Mouse (Mus musculus) hindbrain, embryonic 11.5 days (tissue): ENCODE measurements around the gene Foxc2. TPM values are rescaled to one million over a fixed set of nuclear protein-coding genes. Genes with fewer than 3 reads are reported as not detected.

ENCODE experiments used
- ATAC-seq: fragments of 200-750 bp; cut with Nextera tagmentation; 2 replicates; pipeline ENCODE4 v1.8.0; 2017; ENCODE audit warnings: mild to moderate bottlenecking, moderate TSS enrichment, moderate library complexity; ENCODE audit not compliant: low FRiP score
- DNase-seq: peaks from one replicate; pipeline ENCODE4 v3.0.0-alpha.2; 2015; ENCODE audit warnings: low spot score
- H3K27ac ChIP-seq: fragments of 300-500 bp; sonication (generic); 2 replicates; pipeline ENCODE4 v1.5.1; 2014; ENCODE audit warnings: mild to moderate bottlenecking, low read depth, low read length
- H3K27me3 ChIP-seq: fragments of 300-500 bp; sonication (generic); 2 replicates; pipeline ENCODE4 v1.6.1; 2014; ENCODE audit warnings: mild to moderate bottlenecking, low read length, moderate library complexity, mixed read lengths; ENCODE audit not compliant: control insufficient read depth, insufficient read depth
- H3K36me3 ChIP-seq: fragments of 300-500 bp; sonication (generic); 2 replicates; pipeline ENCODE4 v1.6.1; 2014; ENCODE audit warnings: mild to moderate bottlenecking, low read length, moderate library complexity, mixed read lengths; ENCODE audit not compliant: control insufficient read depth, insufficient read depth
- H3K4me1 ChIP-seq: fragments of 300-500 bp; sonication (generic); replicated peaks from 2 replicates; pipeline ENCODE4 v1.6.1; 2014; ENCODE audit warnings: low read length, mixed read lengths; ENCODE audit not compliant: control insufficient read depth, insufficient read depth
- H3K4me2 ChIP-seq: fragments of 300-500 bp; sonication (generic); replicated peaks from 2 replicates; pipeline ENCODE4 v1.6.1; 2014; ENCODE audit warnings: mild to moderate bottlenecking, low read depth, low read length
- H3K4me3 ChIP-seq: fragments of 300-500 bp; sonication (generic); 2 replicates; pipeline ENCODE4 v1.5.1; 2014; ENCODE audit warnings: low read depth, low read length
- H3K9ac ChIP-seq: fragments of 300-500 bp; sonication (generic); 2 replicates; pipeline ENCODE4 v1.6.1; 2014; ENCODE audit warnings: low read depth, low read length
- H3K9me3 ChIP-seq: fragments of 300-500 bp; sonication (generic); 2 replicates; pipeline ENCODE4 v1.6.1; 2016; ENCODE audit warnings: low read length; ENCODE audit not compliant: control insufficient read depth
- WGBS: fragments of 180-500 bp; shearing (Covaris S2); extraction: QIAGEN DNeasy Blood & Tissue Kit; methylation state at CpG from one replicate; pipeline ENCODE4 v1.1.7; 2014; 5-methylcytosine and 5-hydroxymethylcytosine counted together
- polyA plus RNA-seq: library from polyadenylated mRNA; unstranded; fragments of >200 nt; fragmentation: Nextera tagmentation; extraction: Ambion mirVana; gene quantifications from 2 replicates; pipeline ENCODE4 v1.2.1, GENCODE M21; 2014

The Foxc2 gene
- polyA plus RNA-seq, 1 experiment from 2014 or later = 8.0 TPM

DNA sequence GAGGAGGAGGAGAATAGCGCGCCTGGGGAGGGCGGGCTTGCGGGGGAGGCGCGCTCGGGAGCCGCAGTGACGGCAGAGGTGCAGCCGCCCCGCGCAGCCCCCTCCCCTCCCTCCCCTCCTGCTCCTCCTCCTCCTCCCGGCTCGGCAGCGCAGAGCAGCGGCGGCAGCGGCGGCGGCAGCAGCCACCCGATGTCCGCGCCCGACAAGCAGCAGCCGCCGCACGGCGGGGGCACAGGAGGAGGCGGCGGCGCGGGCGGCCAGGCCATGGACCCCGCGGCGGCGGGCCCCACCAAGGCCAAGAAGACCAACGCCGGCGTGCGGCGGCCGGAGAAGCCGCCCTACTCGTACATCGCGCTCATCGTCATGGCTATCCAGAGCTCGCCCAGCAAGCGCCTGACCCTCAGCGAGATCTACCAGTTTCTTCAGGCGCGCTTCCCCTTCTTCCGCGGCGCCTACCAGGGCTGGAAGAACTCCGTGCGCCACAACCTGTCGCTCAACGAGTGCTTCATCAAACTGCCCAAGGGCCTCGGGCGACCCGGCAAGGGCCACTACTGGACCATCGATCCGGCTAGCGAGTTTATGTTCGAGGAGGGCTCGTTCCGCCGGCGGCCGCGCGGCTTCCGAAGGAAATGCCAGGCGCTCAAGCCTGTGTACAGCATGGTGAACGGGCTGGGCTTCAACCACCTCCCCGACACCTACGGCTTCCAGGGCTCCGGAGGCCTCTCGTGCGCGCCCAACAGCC lies 31.6 kb upstream of the Foxc2 start, which contains the start of gene Foxf1:
Gene Foxf1, plus strand, starts transcription at position 177 of the 742 bp plus-strand sequence.
- H3K9ac ChIP-seq = 0 out of 2 replicates have a peak within 1 kb of the TSS, but pooled peaks have one; percentile 7
- under 1% methylated on average over 54 of the region's 83 CpGs for WGBS

DNA sequence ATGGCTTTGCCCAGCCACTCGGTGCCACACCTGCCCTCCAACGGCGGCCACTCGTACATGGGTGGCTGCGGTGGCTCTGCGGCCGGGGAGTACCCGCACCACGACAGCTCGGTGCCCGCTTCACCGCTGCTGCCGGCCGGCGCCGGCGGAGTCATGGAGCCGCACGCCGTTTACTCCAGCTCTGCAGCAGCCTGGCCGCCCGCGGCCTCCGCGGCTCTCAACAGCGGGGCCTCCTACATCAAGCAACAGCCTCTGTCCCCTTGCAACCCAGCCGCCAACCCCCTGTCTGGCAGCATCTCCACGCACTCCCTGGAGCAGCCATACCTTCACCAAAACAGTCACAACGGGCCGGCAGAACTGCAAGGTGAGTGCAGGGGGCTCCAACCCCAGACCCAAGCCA lies 31.0 kb upstream of the Foxc2 start:
- no peak for ATAC-seq
- H3K4me1 ChIP-seq = peaks cover 16% of the 10 kb centered on the region
- peaks cover 96% of the 10 kb centered on the region for H3K27me3 ChIP-seq
- peak overlapping the region; percentile 84; the same call in 1 of the 2 replicates for H3K4me2 ChIP-seq
- no peaks in the 10 kb centered on the region for H3K36me3 ChIP-seq
- H3K27ac ChIP-seq = no peak overlapping the region
- H3K9me3 ChIP-seq = no peaks in the 10 kb centered on the region
- WGBS = 6% methylated on average over 30 of the region's 30 CpGs
- H3K4me3 ChIP-seq = peak overlapping the region; percentile 37
- H3K9ac ChIP-seq = 0 out of 2 replicates have a peak overlapping the region, but pooled peaks have one; percentile 7
- peak; percentile 59 for DNase-seq

More for the DNA sequence above, 31.6 kb upstream of the Foxc2 start, which contains the start of gene Foxf1:
- peak within 1 kb of the TSS; percentile 37 for H3K4me3 ChIP-seq
- H3K36me3 ChIP-seq = no peaks in the 10 kb centered on the region
- H3K27me3 ChIP-seq = peaks cover 96% of the 10 kb centered on the region
- no peaks in the 10 kb centered on the region for H3K9me3 ChIP-seq
- DNase-seq (peak; percentile 70), ATAC-seq (no peak)
- H3K27ac ChIP-seq = no peak within 1 kb of the TSS
- peak within 1 kb of the TSS; percentile 84 for H3K4me2 ChIP-seq
- H3K4me1 ChIP-seq = peaks cover 14% of the 10 kb centered on the region

DNA sequence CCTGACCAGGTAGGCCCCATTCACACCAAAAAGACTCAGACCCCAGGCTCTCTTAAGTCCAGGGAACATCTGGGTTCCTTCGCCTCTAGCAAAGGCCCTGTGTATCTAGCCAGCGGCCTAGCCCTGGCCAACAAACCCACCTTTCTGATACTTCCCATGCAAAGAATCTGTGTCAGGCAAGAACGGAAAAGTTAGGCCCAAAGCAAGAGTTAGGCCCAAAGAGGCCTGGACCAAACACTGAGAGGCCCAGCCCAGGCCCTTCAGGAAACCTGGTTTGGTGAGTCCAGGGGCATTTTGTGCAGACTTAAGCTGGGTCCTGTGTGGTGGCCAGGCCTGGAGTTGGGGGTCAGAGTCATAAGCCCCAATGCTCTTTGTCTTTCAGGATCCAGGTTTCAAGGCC lies 30.4 kb upstream of the Foxc2 start:
- Histone ChIP-seq H3K27ac (no peak overlapping the region), H3K4me1 (peaks cover 16% of the 10 kb centered on the region), H3K9ac (no peak overlapping the region), H3K36me3 (no peaks in the 10 kb centered on the region), H3K4me2 (no peak overlapping the region), H3K27me3 (peaks cover 96% of the 10 kb centered on the region), H3K9me3 (no peaks in the 10 kb centered on the region), H3K4me3 (no peak overlapping the region)
- WGBS = 9% methylated on average over 3 of the region's 3 CpGs
- no peak for ATAC-seq
- no peak for DNase-seq

DNA sequence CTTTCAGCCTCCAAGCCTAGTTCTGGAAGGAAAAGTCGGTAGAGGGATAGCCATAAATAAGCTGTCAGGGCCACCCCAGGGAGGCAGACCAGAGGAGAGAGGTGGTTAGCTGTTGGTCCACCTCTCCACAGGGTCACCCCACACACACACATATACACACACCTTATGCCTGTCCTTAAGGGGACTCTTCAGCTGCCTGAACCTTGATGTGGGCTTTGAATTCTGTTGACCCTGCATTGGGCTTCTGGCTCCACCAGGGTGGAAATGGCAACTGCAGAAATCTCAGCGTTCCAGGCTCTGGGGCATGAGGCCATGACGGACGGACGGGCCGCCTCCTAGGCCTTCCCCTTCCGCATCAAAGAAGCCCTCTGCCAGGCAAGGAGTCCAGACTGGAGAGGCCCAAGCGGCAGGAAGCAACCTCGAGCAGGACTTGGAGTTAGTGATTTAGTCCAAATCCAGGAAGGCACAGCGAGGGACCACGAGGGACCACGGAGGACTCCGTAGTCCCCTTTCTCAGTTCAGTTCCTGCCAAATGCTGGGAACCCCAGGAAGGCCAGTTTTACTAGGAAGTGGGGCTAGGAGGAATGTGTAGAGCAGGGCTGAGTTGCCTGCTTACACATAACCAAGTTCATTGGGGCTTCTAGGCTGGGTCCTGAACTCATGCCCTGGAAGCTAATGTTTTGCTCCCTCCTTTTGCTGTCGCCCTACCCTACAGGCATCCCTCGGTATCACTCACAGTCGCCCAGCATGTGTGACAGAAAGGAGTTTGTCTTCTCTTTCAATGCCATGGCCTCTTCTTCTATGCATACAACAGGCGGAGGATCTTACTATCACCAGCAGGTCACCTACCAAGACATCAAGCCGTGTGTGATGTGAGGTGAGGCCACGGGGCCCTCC lies 29.7 kb upstream of the Foxc2 start:
- Histone ChIP-seq H3K4me2 (no peak overlapping the region), H3K36me3 (no peaks in the 10 kb centered on the region), H3K27me3 (peaks cover 96% of the 10 kb centered on the region), H3K9me3 (no peaks in the 10 kb centered on the region), H3K27ac (no peak overlapping the region), H3K4me1 (peaks cover 16% of the 10 kb centered on the region), H3K4me3 (no peak overlapping the region), H3K9ac (no peak overlapping the region)
- DNase-seq (peak; percentile 50), ATAC-seq (no peak)
- WGBS = 3% methylated on average over 19 of the region's 19 CpGs

DNA sequence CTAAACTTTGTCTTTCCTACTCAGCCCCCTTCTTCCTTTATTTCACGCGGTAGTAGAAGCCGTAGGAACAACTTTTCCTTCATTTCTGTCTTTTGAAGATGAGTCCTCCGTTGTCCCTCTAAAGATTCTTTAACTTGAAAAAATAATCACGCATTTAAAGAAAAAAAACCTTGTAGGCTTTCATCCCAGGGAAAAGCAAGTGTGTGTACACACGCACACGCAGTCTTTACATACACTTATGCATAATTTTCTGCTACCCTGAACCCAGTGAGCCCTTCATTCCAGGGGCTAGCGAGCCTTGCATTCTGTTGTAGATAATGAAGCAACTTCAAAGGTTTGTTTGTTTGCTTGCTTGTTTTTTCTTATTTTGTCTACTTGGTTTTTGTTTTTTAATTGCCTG lies 27.7 kb upstream of the Foxc2 start:
- 2% methylated on average over 8 of the region's 8 CpGs for WGBS
- Histone ChIP-seq H3K4me3 (no peak overlapping the region), H3K9ac (no peak overlapping the region), H3K4me1 (peaks cover 12% of the 10 kb centered on the region), H3K27me3 (peaks cover 96% of the 10 kb centered on the region), H3K27ac (no peak overlapping the region), H3K9me3 (no peaks in the 10 kb centered on the region), H3K4me2 (no peak overlapping the region), H3K36me3 (no peaks in the 10 kb centered on the region)
- ATAC-seq (no peak), DNase-seq (peak; percentile 50)

DNA sequence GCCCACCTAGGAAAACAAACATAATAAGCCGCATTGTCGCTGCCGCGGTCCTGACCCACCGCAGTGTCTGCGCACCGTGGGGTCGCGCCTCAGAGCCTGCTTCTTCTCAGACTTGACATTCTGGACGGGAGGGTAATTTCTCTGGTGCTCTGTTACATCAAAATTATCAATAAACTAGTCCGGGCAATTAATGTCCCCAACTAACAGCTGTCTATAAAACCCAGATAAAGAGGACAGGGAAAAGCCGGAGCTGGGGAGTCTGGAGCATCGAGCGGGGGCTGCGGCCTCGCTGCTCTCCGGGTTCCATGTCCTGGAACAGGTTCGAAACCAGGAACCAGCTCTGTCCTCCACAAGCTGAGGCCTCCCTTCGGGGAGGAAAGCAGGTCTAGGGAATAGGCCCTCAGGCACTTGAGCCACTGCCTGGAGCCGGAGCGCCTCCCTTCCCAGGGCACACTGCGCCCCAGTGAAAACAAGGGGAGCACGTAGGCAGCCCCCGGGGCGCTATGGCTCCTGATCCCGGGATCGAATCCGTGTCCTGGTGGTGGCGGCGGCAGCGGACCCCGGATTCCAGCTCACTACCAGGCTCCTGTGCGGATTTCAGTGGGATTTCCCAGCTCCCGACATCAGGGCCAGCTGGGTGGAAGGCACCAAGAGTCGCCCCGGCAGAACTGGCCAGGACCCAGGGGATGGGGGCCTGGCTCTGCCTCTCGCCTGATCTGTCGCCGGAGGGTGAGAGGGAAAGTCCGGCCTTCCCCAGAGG lies 26.9 kb upstream of the Foxc2 start:
- H3K4me2 ChIP-seq = no peak overlapping the region
- H3K9ac ChIP-seq = no peak overlapping the region
- no peak overlapping the region for H3K27ac ChIP-seq
- H3K9me3 ChIP-seq = no peaks in the 10 kb centered on the region
- H3K27me3 ChIP-seq = peaks cover 92% of the 10 kb centered on the region
- 3% methylated on average over 40 of the region's 40 CpGs for WGBS
- peaks cover 7% of the 10 kb centered on the region; the same call in 1 of the 2 replicates for H3K4me1 ChIP-seq
- DNase-seq (no peak), ATAC-seq (no peak)
- no peaks in the 10 kb centered on the region for H3K36me3 ChIP-seq
- no peak overlapping the region for H3K4me3 ChIP-seq

DNA sequence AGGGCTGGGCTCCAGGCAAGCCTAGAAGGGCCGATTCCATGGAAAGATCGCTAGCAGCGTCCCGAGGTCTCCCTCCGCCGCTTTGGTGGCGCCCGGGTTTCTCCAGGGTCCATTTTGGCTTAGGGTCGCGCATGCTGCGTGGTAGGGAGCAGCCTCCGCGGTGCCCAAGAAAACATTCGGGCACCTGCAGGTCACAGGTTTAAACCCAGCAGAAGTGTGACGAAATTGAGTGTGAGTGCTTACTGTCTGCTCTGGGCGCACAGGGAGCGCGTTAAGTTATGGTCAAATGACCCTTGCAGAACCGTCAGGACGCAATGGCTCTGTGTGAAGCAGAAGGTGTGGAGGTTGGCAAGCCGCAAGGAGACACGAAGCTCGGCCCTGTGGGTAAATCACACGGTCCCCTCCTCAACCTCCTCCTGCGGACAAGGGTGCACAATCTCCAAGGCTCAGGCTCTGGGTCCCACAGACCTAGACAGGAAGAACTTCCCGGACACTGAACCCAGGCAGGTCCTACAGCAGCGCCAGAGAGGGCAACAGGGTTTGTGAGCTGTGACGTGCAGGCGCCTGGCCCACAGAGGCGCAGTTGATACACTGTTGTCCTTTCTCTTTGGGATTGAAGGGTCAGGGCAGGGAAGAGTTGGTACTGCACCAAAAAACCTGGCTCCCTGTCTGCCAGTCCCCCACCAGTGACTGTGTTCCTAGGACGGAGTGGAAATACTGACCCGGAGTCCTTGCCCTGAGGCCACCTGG lies 26.2 kb upstream of the Foxc2 start:
- H3K9me3 ChIP-seq = no peaks in the 10 kb centered on the region
- H3K4me2 ChIP-seq = no peak overlapping the region
- no peaks in the 10 kb centered on the region for H3K36me3 ChIP-seq
- H3K27me3 ChIP-seq = peaks cover 84% of the 10 kb centered on the region
- peak; percentile 44 for DNase-seq
- no peak overlapping the region for H3K9ac ChIP-seq
- no peak for ATAC-seq
- H3K27ac ChIP-seq = no peak overlapping the region
- no peak overlapping the region for H3K4me3 ChIP-seq
- H3K4me1 ChIP-seq = peaks cover 4% of the 10 kb centered on the region; the same call in 1 of the 2 replicates
- 3% methylated on average over 32 of the region's 32 CpGs for WGBS

DNA sequence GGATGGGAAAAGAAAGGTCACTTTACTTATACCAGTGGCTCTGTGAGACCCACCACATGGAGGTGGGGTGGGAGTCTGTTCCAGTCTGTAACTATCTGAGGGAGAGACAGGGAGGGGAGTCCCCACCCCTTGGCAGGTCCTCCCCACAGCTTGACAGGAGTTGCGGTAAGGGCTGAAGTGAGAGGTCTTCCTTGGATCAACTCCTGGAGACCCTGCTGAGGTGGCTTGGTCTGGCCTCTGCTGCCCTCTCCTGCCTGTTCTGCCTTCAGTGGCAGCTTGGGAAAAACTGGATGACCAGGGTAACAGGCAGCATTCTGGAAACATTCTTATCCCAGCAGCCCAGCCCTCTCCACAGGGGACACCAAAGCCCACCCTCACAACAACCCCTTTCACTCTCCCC lies 25.3 kb upstream of the Foxc2 start:
- Histone ChIP-seq H3K27ac (no peak overlapping the region), H3K27me3 (peaks cover 75% of the 10 kb centered on the region), H3K9me3 (no peaks in the 10 kb centered on the region), H3K36me3 (no peaks in the 10 kb centered on the region), H3K4me2 (no peak overlapping the region), H3K4me1 (0 out of 2 replicates have a peak, but pooled peaks cover 3% of the 10 kb centered on the region), H3K9ac (no peak overlapping the region), H3K4me3 (no peak overlapping the region)
- ATAC-seq (no peak), DNase-seq (peak; percentile 40)
- 0% methylated on average over 1 of the region's 1 CpGs for WGBS
